Mouse (Mus musculus): ENCODE results near the gene Nprl3.

GRCm38 (mm10) chr11:32230220-32230619 lies 37.3 kb downstream of the Nprl3 start:
- no peak for TF ChIP-seq GATA1 (IDR thresholded peaks at IDR 0.05; ENCODE audit: borderline replicate concordance, low read length)
- TF ChIP-seq FLI1 (IDR thresholded peaks at IDR 0.05; ENCODE audit: low read length) = no peak
